Mouse (Mus musculus) lung, postnatal 0 days (tissue): ENCODE measurements around the gene Cdc37l1.

Experiments used
- CTCF ChIP-seq: IDR thresholded peaks from 2 replicates; pipeline ENCODE4 v1.5.1; 2016; ENCODE audit warnings: antibody characterized with exemption, mild to moderate bottlenecking
- EP300 ChIP-seq: IDR thresholded peaks from 2 replicates; pipeline ENCODE4 v1.6.1; 2016; ENCODE audit warnings: antibody characterized with exemption, mild to moderate bottlenecking, control low read depth

DNA sequence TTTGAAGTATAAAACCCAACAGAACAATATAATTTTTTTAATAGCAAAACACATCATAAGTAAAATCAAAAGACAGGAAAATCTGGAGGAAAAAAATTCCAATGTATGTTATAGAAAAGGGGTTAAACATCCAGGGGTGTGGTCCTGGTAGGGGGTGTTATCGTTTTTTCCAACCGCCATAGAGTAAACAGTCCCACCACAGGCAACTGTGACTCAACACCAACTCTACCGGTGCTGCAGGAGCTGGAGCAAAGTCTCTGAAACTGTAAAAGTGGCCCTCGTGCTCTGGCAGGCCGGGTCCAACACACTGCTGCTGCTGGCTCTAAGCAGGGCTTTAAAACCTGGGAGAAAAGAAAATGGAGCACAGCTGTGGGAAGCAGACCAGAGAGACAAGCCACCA is 68.6 kb downstream of the Cdc37l1 start:
- TF ChIP-seq CTCF: no peak
- TF ChIP-seq EP300: no peak
